Mouse (Mus musculus) gastrocnemius, postnatal 14 days (tissue): Measurements from ENCODE around the gene Dock4. TPM values are rescaled to one million over a fixed set of nuclear protein-coding genes. Genes with fewer than 3 reads are reported as not detected.

ENCODE experiments used
- DNase-seq: peaks from one replicate; pipeline ENCODE4 v3.0.0; 2021; ENCODE audit warnings: mixed read lengths
- intact Hi-C: fragments of 180-260 bp; cut with DNase I; formaldehyde crosslinking; loops from one replicate; pipeline ENCODE4 v1.15.1; 2025; ENCODE audit warnings: low total_unique reads
- total RNA-seq, 2 experiments: library from RNA; stranded (reverse); gene quantifications; 2 replicates each; pipeline ENCODE4 v1.2.3; 2021

Dock4 gene
- total RNA-seq, 2 experiments from 2014 or later: 14.8 to 15.9 TPM

- intact Hi-C loops: no loop called here
- no peak for DNase-seq
Measured at GRCm38 (mm10) chr12:40596441-40596840, 150.7 kb downstream of the Dock4 start.

- intact Hi-C loops: no loop called here
- no peak for DNase-seq
Measured at GRCm38 (mm10) chr12:40599952-40600351, 154.2 kb downstream of the Dock4 start.

- intact Hi-C loops: no loop called here
- no peak for DNase-seq
Measured at GRCm38 (mm10) chr12:40605565-40605964, 159.8 kb downstream of the Dock4 start.

- DNase-seq: no peak
- intact Hi-C loops: no loop called here
Measured at GRCm38 (mm10) chr12:40622926-40623325, 177.2 kb downstream of the Dock4 start.

- intact Hi-C loops: no loop called here
- DNase-seq: no peak
Measured at GRCm38 (mm10) chr12:40626521-40626920, 180.8 kb downstream of the Dock4 start.

- intact Hi-C loops: no loop called here
- DNase-seq: no peak
Measured at GRCm38 (mm10) chr12:40633242-40633641, 187.5 kb downstream of the Dock4 start.

GRCm38 (mm10) chr12:40634169-40634568, 188.4 kb downstream of the Dock4 start:
- intact Hi-C loops: no loop called here
- DNase-seq: no peak

- DNase-seq: no peak
- intact Hi-C loops: no loop called here
Measured at GRCm38 (mm10) chr12:40635991-40636390, 190.2 kb downstream of the Dock4 start.

GRCm38 (mm10) chr12:40637427-40637826, 191.7 kb downstream of the Dock4 start:
- intact Hi-C loops: no loop called here
- DNase-seq: no peak

GRCm38 (mm10) chr12:40645869-40646268, 200.1 kb downstream of the Dock4 start:
- intact Hi-C loops: no loop called here
- no peak for DNase-seq

GRCm38 (mm10) chr12:40654312-40654711, 208.6 kb downstream of the Dock4 start:
- no peak for DNase-seq
- intact Hi-C loops: no loop called here

- intact Hi-C loops: no loop called here
- no peak for DNase-seq
Measured at GRCm38 (mm10) chr12:40655861-40656260, 210.1 kb downstream of the Dock4 start.

GRCm38 (mm10) chr12:40656438-40656837, 210.7 kb downstream of the Dock4 start:
- intact Hi-C loops: no loop called here
- no peak for DNase-seq

GRCm38 (mm10) chr12:40657229-40657885, 211.6 kb downstream of the Dock4 start:
- no peak for DNase-seq
- intact Hi-C loops: no loop called here

GRCm38 (mm10) chr12:40659689-40660088, 213.9 kb downstream of the Dock4 start:
- intact Hi-C loops: no loop called here
- no peak for DNase-seq

- DNase-seq: no peak
- intact Hi-C loops: no loop called here
Measured at GRCm38 (mm10) chr12:40669460-40669859, 223.7 kb downstream of the Dock4 start.

- no peak for DNase-seq
- intact Hi-C loops: no loop called here
Measured at GRCm38 (mm10) chr12:40670766-40671165, 225.0 kb downstream of the Dock4 start.

- no peak for DNase-seq
- intact Hi-C loops: no loop called here
Measured at GRCm38 (mm10) chr12:40679713-40680112, 234.0 kb downstream of the Dock4 start.

GRCm38 (mm10) chr12:40680551-40680950, 234.8 kb downstream of the Dock4 start:
- intact Hi-C loops: no loop called here
- peak; percentile 19 for DNase-seq

- intact Hi-C loops: loop anchor here (10.0 kb wide), 1 partner anchor 437 kb away; no protein-coding TSS in a partner anchor
- no peak for DNase-seq
Measured at GRCm38 (mm10) chr12:40691444-40691843, 245.7 kb downstream of the Dock4 start.

- intact Hi-C loops: loop anchor here (10.0 kb wide), 1 partner anchor 439 kb away; no protein-coding TSS in a partner anchor
- DNase-seq: no peak
Measured at GRCm38 (mm10) chr12:40694082-40694721, 248.4 kb downstream of the Dock4 start.
